Mouse (Mus musculus): Measurements from ENCODE around the gene Ftsj3. TPM values are rescaled to one million over a fixed set of nuclear protein-coding genes. Genes with fewer than 3 reads are reported as not detected.
"Not testable (repeated sequence)": the region's sequence is repeated elsewhere in the genome, so short reads cannot be mapped to it uniquely, and the experiment has no call there.

Ftsj3 gene
- total RNA-seq, 2 experiments from 2014 or later, result 30.6 to 31.4 TPM

GRCm38 (mm10) chr11:106201337-106202122 is 54.3 kb downstream of the Ftsj3 start:
- DNase-seq, result no peak

DNA sequence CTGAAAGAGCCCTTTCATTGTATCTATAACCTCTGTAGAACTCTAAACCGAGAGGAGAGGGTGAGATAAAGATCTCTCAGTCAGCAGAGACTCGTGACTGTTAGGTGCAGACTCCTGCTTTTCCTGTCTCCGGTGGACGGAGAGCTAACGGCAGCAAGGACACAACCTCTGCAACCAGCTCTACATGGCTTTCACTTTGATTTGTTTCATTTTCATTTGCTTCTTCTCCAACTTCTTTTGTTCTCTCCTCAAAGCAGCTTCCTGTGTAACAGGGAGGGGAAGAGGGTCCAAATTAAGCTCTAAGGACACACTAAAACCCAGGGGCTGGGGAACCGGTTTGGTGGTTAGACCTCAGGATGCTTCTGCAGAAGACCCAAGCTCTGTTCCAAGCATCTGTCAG is 55.1 kb downstream of the Ftsj3 start:
- no peak for DNase-seq

- not testable (repeated sequence) for DNase-seq
Measured at GRCm38 (mm10) chr11:106199997-106200396, 55.9 kb downstream of the Ftsj3 start.

Other genes starting within 250 kb of the Ftsj3 start
- 1 to 10 TPM in 1 of 2 experiments, under 1 TPM in 1; 0.99 to 1.0 TPM for gene Kcnh6, start 248.0 kb downstream of the Ftsj3 start, total RNA-seq (2021)
- 100 to 1,000 TPM; 137 to 141 TPM for gene Dcaf7, start 219.2 kb downstream of the Ftsj3 start, total RNA-seq (2021)
- gene Taco1, start 190.0 kb downstream of the Ftsj3 start, total RNA-seq (2021), result 10 to 100 TPM; 19.7 to 20.1 TPM
- gene Map3k3, start 171.5 kb downstream of the Ftsj3 start, total RNA-seq (2021), result 10 to 100 TPM; 29.3 to 33.8 TPM
- gene Gm10840, start 95.2 kb downstream of the Ftsj3 start, total RNA-seq (2021), result 1 to 10 TPM in 1 of 2 experiments, not detected in 1; 2.2 TPM
- 100 to 1,000 TPM; 138 to 144 TPM for gene Limd2, start 95.2 kb downstream of the Ftsj3 start, total RNA-seq (2021)
- 10 to 100 TPM; 27.5 to 29.9 TPM for gene Strada, start 53.9 kb downstream of the Ftsj3 start, total RNA-seq (2021)
- 100 to 1,000 TPM in 1 of 2 experiments, 10 to 100 TPM in 1; 82.8 to 101 TPM for gene Ccdc47, start 39.7 kb downstream of the Ftsj3 start, total RNA-seq (2021)
- gene Ddx42, start 39.2 kb downstream of the Ftsj3 start, total RNA-seq (2021), result 10 to 100 TPM; 69.9 to 70.9 TPM
- gene Psmc5, start 75 bp upstream of the Ftsj3 start, total RNA-seq (2021), result 100 to 1,000 TPM; 163 to 169 TPM
- 10 to 100 TPM; 28.5 to 38.9 TPM for gene Smarcd2, start 16.9 kb upstream of the Ftsj3 start, total RNA-seq (2021)
- under 1 TPM; 0.17 to 0.18 TPM for gene Tcam1, start 20.6 kb upstream of the Ftsj3 start, total RNA-seq (2021)
- gene Gh, start 45.8 kb upstream of the Ftsj3 start, total RNA-seq (2021), result not detected
- gene Cd79b, start 58.7 kb upstream of the Ftsj3 start, total RNA-seq (2021), result under 1 TPM in 1 of 2 experiments, not detected in 1; 0.33 TPM
- not detected for gene Scn4a, start 97.2 kb upstream of the Ftsj3 start, total RNA-seq (2021)
- not detected for gene Prr29, start 109.4 kb upstream of the Ftsj3 start, total RNA-seq (2021)
- 1 to 10 TPM; 2.3 to 2.8 TPM for gene Icam2, start 132.0 kb upstream of the Ftsj3 start, total RNA-seq (2021)
- 10 to 100 TPM in 1 of 2 experiments, 1 to 10 TPM in 1; 9.5 to 10.5 TPM for gene Ern1, start 231.8 kb upstream of the Ftsj3 start, total RNA-seq (2021)